Mouse (Mus musculus): Measurements from ENCODE around the gene Galnt17.
A peak's percentile ranks its signal among the peaks of the same experiment; 100 is the strongest.

Gene Galnt17

GRCm38 (mm10) chr5:131308397-131308796 is at the start of gene Galnt17:
TSS of gene Galnt17 (minus strand) at chr5:131308497.
- DNase-seq (ENCODE audit: low spot score), result no peak

GRCm38 (mm10) chr5:131334536-131334935 is 26.2 kb upstream of the Galnt17 start:
- DNase-seq (ENCODE audit: low spot score), result no peak

DNA sequence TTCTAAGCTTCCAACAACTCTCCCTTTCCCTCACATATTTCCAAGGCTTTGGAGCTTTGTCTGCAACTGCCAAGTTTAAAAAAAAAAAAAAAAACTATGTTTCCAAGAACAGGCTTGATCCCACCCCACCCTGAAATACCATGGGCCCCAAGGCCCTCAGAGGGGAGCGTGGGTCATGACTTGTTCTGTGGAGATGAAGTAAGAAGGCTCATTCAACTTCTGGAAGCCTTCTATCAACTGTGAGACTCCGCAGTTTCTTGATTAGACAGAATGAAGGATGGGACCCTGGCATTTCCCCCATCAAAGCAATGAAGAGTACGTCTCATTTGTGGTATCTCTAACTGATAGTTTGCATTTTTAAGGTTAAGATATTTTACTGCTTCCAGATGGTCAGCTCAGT is 13.0 kb upstream of the Galnt17 start:
- DNase-seq (ENCODE audit: low spot score), result no peak

GRCm38 (mm10) chr5:131319605-131320004 is 11.3 kb upstream of the Galnt17 start:
- no peak for DNase-seq (ENCODE audit: low spot score)

DNA sequence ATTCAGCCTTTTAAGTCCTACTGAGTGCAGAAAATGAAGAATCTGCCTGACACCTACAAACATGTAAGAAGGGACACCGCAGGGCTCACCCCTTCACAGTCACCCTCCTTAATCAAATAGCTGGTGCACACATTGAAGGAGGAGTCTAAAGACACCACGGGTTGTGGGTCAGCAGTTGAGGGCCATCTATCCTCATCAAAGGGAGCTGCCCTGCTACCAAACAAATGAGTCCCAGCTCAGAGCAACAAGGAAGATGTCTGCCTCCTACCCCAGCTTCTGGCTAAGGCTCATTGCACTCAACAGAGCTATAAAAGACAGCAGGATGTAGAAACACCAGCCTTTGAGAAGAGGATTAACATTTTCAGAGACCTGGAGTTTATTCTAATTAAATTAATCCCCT is 10.8 kb upstream of the Galnt17 start:
- no peak for DNase-seq (ENCODE audit: low spot score)

DNA sequence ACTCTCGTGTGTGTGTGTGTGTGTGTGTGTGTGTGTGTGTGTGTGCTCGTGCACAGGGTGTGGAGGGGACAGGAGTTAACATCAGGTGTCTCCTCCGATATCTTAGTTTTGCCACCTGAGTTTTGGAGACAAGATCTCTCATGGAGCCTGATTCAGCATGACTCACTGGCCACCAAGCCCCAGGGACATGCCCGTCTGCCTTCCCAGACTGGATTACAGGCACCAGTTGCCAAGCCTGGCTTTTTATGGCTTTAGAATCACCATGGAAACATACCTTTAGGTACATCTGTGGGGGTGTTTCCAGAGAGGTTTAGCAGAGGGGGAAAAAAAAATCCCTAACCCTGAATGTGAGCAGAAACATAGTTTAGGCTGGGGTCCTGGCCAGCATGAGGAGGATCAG is 6.7 kb upstream of the Galnt17 start:
- no peak for DNase-seq (ENCODE audit: low spot score)

- DNase-seq (ENCODE audit: low spot score), result peak; percentile 56
These were observed 593 bp downstream of the Galnt17 start for GRCm38 (mm10) chr5:131307656-131308151.

DNA sequence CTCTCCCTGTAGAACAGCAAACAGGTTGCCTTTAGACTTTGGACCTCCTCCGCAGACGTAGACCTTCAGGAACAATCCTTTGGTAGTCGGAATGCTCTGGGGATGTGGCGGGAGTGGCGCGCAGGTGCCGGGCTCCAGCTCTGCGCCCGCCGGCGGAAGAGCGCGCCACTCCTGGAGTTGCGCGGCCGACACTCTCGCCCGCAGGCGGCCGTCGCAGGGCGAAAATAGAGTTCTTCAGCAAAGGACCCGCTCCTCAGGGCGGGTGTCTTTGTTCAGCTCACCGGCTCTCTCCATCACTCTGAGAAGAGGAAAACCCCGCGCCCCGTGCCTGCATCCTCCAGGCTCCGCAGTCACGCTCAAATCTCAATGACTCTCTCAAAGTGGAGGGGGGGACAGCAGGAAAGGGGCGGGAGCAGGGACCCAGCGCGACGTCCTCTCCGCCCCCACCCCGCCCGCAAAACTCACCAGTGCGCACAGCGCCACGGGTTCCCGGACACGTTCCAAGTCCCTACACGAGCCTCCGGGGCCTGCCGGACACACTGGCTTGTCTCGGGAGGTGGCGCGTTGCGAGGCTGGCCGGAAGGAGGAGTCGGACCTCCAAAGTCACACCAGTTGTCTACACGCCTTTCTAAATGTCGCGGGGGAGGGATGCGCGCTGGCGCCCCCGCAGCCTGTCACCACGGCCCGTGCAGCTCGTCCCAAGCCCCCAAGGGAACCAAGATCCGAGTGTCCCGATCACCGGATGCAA is 1.2 kb downstream of the Galnt17 start:
- DNase-seq (ENCODE audit: low spot score), result no peak

- DNase-seq (ENCODE audit: low spot score), result no peak
These were observed 1.9 kb downstream of the Galnt17 start for GRCm38 (mm10) chr5:131306321-131306907.

DNA sequence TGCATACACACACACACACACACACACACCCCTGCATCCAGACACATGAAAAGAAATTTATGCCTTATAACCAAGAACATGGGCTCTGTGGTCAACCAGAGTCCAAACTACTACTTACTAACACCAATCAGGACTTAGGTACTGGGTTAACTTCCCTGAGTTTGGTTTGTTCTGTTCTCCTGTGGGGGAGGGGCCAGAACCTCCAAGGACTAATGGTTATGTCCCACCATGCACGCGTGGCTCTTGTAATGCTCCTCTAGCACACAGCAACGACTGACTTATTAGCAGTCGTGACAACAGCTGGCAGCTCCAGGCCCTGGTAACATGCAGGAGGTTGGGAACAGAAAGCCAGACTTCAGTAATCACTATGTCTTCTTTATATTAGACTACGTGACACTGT is 3.1 kb downstream of the Galnt17 start:
- no peak for DNase-seq (ENCODE audit: low spot score)

GRCm38 (mm10) chr5:131301526-131301925 is 6.8 kb downstream of the Galnt17 start:
- DNase-seq (ENCODE audit: low spot score), result no peak

DNA sequence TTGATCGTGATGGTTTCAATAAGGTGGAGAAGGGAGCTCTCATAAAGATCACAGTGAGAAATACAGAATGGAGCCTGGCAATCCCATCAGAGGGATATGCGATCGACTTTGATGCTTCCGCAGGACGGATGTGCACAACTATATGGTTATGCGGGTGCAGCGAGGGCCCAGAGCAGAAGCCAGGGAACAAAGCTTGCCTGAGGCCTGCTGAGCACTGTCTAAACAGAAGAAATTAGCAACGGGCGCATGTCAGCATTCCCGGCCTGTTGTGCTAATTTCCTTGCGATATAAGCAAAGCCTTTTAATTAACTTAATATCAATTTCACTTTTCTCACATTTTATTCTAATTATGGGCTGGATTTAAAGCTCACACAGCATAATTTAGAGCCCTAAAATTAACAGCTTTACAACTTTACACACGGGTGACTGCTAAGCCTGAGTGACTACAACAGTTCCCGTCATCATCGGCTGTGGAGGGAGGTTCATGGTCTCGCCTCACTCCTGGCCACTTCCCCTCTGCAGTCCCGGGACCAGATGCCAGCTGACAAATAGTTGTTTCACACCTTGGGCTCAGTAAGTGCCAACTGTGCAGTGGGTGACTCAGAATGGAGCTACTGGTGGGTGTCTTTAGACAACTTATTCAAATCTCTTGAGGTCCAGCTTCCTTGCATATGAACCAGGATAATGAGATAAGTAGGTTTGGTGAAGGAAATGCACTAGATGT is 14.4 kb downstream of the Galnt17 start:
- DNase-seq (ENCODE audit: low spot score), result no peak

- DNase-seq (ENCODE audit: low spot score), result no peak
These were observed 21.2 kb downstream of the Galnt17 start for GRCm38 (mm10) chr5:131287091-131287490.

DNA sequence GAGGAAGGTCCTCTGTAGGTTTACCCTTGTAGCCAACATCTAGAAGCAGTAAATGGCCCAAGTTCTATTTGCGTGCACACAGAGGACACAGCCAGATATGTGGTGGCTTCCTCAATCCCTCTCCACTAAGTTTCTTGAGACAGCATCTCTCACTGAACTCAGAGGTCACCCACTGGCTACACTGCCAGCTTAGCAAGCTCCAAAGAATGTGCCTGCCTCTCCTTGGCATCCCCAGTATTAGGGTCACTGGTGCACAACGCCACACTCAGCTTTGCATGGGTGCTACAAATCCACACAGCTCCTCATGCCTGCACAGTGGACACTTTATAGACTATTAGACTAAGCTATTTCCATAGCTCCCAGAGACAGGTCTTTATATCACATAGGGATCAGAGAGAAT is 21.6 kb downstream of the Galnt17 start:
- no peak for DNase-seq (ENCODE audit: low spot score)

DNA sequence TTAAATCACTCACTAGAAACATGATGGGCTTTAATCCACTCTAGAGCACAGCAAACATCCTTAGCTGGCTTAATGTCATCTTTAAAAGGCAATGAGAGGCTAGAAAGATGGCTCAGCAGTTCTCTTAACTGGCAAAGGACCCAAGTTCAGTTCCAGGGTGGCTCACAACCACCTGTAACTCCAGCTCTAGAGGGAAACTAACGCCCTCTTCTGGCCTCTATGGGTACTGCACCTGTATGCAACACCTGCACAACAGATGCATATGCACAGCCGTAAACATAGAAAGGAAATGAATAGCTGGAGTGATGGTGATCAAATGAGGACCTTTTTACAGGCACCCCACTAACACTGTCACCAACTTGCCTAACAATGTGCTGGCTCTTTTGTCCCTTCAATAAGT is 27.9 kb downstream of the Galnt17 start:
- no peak for DNase-seq (ENCODE audit: low spot score)

DNA sequence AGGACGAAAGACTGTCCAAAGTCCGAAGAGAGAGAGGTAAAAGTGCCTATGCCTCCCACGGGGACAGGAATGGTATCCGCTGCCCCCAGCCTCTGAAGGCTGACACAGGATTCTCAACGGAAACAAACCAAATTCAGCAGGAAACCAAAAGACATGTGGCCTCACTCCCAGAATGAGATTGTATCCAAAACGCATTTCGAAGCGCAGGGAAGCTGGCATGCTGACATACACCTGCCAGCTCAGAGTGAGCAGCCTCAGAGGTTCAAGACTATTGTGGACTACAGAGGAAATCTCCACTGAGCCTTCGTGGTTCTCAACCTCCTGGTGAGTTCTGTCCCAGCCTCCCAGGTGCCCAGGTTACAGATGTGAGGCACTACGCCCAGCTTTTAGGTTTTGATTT is 29.0 kb downstream of the Galnt17 start:
- no peak for DNase-seq (ENCODE audit: low spot score)

DNA sequence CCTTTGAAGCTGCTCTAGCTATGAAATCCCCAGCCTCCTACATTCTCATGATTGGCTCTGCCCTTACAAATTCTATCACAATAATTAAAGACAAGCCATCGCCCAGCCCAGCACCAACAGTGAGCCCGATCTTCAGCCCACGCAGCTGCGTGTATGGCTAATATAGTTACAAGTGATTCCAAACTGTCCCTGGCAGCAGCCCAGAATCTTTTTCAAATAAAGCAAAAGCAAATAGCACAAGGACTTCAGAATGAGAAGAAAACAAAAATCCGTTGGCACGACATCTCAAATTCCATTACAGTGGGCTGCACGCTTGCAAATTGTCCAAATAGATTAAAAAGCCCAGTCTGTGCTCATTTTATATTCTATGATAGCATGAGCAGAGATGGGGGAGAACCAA is 31.1 kb downstream of the Galnt17 start:
- peak; percentile 44 for DNase-seq (ENCODE audit: low spot score)

DNA sequence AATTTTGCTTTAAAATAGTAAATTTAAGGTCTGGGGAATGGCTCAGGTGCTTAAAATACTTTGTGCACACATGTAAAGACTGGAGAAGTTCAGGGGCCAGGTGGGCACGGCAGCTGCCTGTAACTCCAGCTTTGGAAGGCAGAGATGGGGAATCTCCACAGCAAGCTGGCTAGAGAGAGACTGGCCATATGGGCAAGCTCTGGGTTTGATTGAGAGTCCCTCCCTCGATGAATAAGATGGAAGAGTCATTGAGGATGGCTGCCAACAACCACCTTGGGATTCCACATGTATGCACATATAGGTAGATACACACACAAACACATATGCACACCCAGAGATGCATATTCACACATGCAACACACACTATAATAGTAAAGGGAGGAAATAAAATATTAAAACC is 42.0 kb downstream of the Galnt17 start:
- DNase-seq (ENCODE audit: low spot score), result no peak

DNA sequence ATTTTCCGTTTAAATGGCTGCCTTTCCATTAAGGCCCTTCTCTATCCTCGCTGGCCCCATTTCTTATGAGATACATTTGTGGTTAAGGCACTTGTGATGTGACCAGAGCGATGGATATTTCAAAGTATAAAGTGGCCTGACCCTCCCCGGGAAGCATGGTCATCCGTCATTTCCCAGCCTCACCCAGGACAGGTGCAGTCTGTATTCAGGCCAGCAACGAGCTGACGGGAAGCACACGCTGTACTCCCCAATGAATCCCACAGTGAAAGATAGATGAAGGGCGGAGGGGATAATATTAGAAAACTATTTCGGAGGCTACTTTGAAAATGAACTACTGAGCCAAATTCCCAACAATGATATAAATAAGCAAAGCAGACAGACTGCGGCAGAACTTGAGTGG is 44.2 kb downstream of the Galnt17 start:
- no peak for DNase-seq (ENCODE audit: low spot score)

GRCm38 (mm10) chr5:131250701-131251636 is 57.3 kb downstream of the Galnt17 start:
- DNase-seq (ENCODE audit: low spot score), result no peak

- no peak for DNase-seq (ENCODE audit: low spot score)
These were observed 59.9 kb downstream of the Galnt17 start for GRCm38 (mm10) chr5:131248416-131248815.

DNA sequence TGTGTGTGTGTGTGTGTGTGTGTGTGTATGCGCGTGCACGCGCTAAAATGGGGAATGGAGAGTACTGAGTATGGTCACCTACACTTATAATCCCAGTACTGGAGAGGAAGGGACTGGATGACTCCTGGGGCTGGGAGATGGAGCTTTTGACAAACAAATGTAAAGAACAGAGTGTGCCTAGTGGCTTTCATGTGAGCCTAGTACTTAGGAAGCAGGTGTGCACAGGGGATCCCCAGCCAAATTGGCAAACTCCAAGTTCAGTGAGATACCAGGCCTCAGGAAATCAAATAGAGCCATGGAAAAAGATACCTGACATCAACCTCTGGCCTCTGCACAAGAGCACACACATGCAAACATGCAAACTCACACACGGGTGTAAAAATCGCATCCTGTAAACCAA is 61.7 kb downstream of the Galnt17 start:
- no peak for DNase-seq (ENCODE audit: low spot score)
